Mouse (Mus musculus) gastrocnemius, postnatal 14 days (tissue): ENCODE data around the gene Nphs2. TPM values are rescaled to one million over a fixed set of nuclear protein-coding genes. Genes with fewer than 3 reads are reported as not detected.

Experiments used
- DNase-seq: peaks from one replicate; pipeline ENCODE4 v3.0.0; 2021; ENCODE audit warnings: mixed read lengths
- intact Hi-C: fragments of 180-260 bp; cut with DNase I; formaldehyde crosslinking; loops from one replicate; pipeline ENCODE4 v1.15.1; 2025; ENCODE audit warnings: low total_unique reads
- total RNA-seq, 2 experiments: library from RNA; stranded (reverse); gene quantifications; 2 replicates each; pipeline ENCODE4 v1.2.3; 2021

Gene Nphs2
- total RNA-seq, 2 experiments from 2014 or later = 0.18 TPM; not detected in 1

DNA sequence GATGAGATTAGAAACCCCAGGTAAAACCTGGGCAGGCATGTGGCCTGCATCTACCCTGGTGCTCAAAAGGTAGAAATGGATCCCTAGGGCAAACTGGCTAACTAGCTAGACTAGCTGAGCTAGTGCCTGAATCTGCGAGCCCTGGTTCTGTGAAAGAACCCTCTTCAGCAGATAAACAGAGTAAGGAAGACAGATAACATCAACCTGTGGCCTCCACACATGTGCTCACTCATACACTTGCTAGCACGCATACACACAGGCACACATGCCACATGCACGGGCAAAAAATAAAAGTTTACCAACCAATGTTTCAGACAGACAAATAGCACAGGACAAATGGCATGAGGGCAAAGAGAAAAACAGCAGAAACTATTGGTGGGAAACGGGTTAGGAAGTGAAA, 39.9 kb downstream of the Nphs2 start:
- intact Hi-C loops = no loop called here
- no peak for DNase-seq

- no peak for DNase-seq
- intact Hi-C loops = no loop called here
Observed at GRCm38 (mm10) chr1:156352466-156352865, 41.9 kb downstream of the Nphs2 start.

DNA sequence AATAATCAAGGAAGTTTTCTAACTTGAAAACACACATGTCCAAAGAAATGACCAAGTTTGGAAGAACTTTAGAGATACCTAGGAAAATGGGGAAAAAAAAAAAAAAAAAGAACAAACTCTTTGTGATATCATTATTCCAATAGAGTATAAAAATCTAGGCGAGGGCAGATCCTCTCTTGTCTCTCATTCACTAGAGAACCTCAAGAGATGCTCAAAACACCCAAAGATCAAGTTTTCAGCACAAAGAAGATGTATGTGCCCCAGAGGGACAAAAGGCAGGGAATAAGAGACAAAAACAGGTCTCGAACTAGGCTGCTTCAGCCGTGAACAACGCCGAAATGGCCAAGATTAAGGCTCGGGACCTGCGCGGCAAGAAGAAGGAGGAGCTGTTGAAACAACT, 55.2 kb downstream of the Nphs2 start, which contains the start of gene Gm2000:
Gm2000 (plus strand) TSS at position 301 of the 400 bp plus-strand sequence.
- DNase-seq = no peak
- intact Hi-C loops = no loop called here

Other genes starting within 250 kb of the Nphs2 start
- gene Fam163a, start 105.7 kb upstream of the Nphs2 start, total RNA-seq = not detected
- not detected for gene Tdrd5, start 7.1 kb upstream of the Nphs2 start, total RNA-seq
- 100 to 1,000 TPM; 465 to 534 TPM for gene Gm2000, start 55.3 kb downstream of the Nphs2 start, total RNA-seq
- gene Axdnd1, start 110.4 kb downstream of the Nphs2 start, total RNA-seq = not detected
- 10 to 100 TPM in 1 of 2 experiments, 1 to 10 TPM in 1; 7.7 to 10.0 TPM for gene Soat1, start 163.6 kb downstream of the Nphs2 start, total RNA-seq
- 10 to 100 TPM; 35.3 to 36.8 TPM for gene Gm10031, start 213.3 kb downstream of the Nphs2 start, total RNA-seq
- gene Abl2, start 248.1 kb downstream of the Nphs2 start, total RNA-seq = 10 to 100 TPM; 12.9 to 14.1 TPM